Mouse (Mus musculus): ENCODE results near the gene Csn1s2b. TPM values are rescaled to one million over a fixed set of nuclear protein-coding genes. Genes with fewer than 3 reads are reported as not detected.
"Not testable (repeated sequence)": the region's sequence is repeated elsewhere in the genome, so short reads cannot be mapped to it uniquely, and the experiment has no call there.

Gene Csn1s2b
- polyA plus RNA-seq (2015; fragmentation: Nextera tagmentation; extraction: Ambion mirVana) = not detected in 2 replicates

DNA sequence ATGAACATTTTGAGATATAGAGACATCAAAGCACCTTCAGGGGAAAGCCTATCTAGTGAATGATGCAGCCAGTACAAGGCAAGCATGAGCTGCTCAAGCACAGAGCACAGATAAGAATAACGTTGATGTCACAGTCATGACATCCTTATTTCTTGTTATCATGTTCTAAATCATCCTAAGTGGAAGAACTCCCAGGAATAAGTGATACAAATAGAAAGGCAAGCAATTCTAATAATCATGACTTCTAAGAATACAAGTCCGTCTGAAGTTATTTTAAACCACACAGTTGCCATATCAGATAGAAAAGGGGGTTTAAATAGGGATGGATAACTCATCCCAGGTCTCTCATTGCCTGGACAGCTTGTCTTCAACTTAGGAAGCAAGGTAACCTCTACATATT, at the start of gene Csn1s2b:
Gene Csn1s2b (plus strand): TSS at position 301 of the 400 bp plus-strand sequence.
- Histone ChIP-seq H3K4me3 (replicated peaks) (no peak within 1 kb of the TSS), H3K27ac (no peak within 1 kb of the TSS), H3K27me3 (replicated peaks) (no peaks in the 10 kb centered on the region), H3K4me2 (no peak within 1 kb of the TSS), H3K9me3 (no peaks in the 10 kb centered on the region), H3K36me3 (no peaks in the 10 kb centered on the region), H3K9ac (no peak within 1 kb of the TSS), H3K4me1 (no peaks in the 10 kb centered on the region)
- no peak for ATAC-seq (ENCODE audit: insufficient read depth, low FRiP score, low read depth)
- WGBS = 64% methylated on average over 2 of the region's 2 CpGs

DNA sequence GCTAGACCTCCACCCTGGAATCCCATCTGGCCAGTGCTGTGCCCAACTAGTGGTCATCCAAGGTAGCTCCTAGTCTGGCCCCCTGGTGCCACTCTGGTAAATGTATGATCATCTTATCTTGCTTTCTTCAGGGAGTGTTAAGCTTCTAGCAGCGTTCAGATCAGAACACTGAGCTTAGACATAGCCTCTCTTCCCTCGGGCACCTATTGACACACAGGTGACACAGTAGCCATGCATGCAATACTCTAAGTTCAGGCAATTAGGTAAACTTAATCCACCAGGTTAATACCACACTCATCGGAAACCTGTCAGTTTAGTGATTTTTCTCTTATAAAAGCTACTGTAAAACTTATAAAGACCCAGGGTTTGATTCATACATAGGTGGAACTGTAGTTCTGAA, 43.3 kb upstream of the Csn1s2b start:
- Histone ChIP-seq H3K9me3 (no peaks in the 10 kb centered on the region), H3K4me2 (no peak overlapping the region), H3K27me3 (replicated peaks) (no peaks in the 10 kb centered on the region), H3K9ac (no peak overlapping the region), H3K27ac (no peak overlapping the region), H3K36me3 (no peaks in the 10 kb centered on the region), H3K4me1 (no peaks in the 10 kb centered on the region), H3K4me3 (replicated peaks) (no peak overlapping the region)
- WGBS = 78% methylated on average over 3 of the region's 3 CpGs
- ATAC-seq (ENCODE audit: insufficient read depth, low FRiP score, low read depth) = no peak

DNA sequence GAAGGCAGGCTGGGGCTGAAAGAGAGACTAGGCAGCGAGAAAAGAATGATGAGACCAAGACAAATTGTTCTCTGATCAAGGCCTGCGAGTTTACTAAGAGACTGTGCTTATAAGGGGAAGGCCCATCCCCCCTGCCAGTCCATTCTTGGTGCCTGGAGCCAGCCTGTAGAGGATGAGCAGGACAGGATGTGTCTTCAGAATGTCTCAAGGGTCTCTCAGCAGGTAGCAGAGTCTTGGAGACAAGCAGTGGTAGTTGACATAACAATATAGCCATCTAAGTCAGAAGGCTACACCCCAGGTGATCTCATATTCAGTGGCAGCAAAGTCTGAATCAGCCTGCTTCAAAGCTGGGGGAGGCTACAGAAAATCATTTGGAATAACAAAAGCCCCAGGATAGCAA, 35.7 kb upstream of the Csn1s2b start:
- not testable (repeated sequence) for H3K4me1 ChIP-seq; H3K36me3 ChIP-seq; H3K9ac ChIP-seq; H3K27ac ChIP-seq; H3K4me3 ChIP-seq (replicated peaks); ATAC-seq (ENCODE audit: insufficient read depth, low FRiP score, low read depth); H3K9me3 ChIP-seq; H3K4me2 ChIP-seq; H3K27me3 ChIP-seq (replicated peaks)
- WGBS = 42% methylated on average over 2 of the region's 2 CpGs

DNA sequence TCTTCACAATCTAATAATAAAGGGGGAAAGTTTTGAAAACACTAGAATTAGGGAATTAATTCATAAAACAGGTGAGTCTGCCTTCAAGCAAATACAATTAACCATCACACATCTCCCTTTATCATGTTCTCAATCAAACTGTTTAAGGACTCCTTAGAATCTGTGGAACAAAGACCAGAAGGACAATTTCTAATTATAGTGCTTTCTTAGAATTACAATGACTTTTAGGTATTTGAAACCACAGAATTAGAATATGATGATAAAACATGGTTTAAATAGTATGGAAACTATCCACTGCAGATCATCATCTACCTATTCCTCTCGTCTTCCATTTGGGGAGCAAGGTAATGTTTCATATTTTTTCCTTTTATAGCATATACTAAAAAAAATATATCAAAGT, 33.6 kb upstream of the Csn1s2b start, which contains the start of gene Csn1s2a:
Gene Csn1s2a (plus strand): TSS at position 301 of the 400 bp plus-strand sequence.
- Histone ChIP-seq H3K9me3 (no peaks in the 10 kb centered on the region), H3K27me3 (replicated peaks) (no peaks in the 10 kb centered on the region), H3K4me3 (replicated peaks) (no peak within 1 kb of the TSS), H3K9ac (no peak within 1 kb of the TSS), H3K4me1 (no peaks in the 10 kb centered on the region), H3K27ac (no peak within 1 kb of the TSS), H3K36me3 (no peaks in the 10 kb centered on the region), H3K4me2 (no peak within 1 kb of the TSS)
- no peak for ATAC-seq (ENCODE audit: insufficient read depth, low FRiP score, low read depth)
- WGBS = 71% methylated on average over 1 of the region's 1 CpGs

DNA sequence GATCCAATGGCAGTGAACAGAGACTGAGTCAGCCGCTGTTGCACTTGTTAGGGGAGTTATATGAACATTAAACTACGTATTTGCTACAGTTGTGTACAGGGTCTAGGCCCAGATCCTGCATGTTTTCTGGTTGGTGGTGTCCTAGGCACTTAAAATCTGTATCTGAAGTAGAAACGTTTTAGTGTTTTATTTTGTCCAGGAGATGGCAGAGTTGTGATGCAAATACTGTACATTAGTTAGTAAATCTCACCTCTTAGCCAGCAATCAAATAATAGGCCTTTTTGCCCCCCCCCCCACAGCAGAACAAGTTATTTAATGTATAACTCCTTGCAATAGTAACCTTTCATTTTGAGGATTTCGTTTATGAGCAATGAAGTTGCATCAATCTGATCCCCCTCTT, 25.2 kb upstream of the Csn1s2b start:
- no peaks in the 10 kb centered on the region for H3K27me3 ChIP-seq (replicated peaks)
- no peak overlapping the region for H3K4me3 ChIP-seq (replicated peaks)
- no peaks in the 10 kb centered on the region for H3K4me1 ChIP-seq
- H3K9ac ChIP-seq = no peak overlapping the region
- no peaks in the 10 kb centered on the region for H3K9me3 ChIP-seq
- no peak overlapping the region for H3K4me2 ChIP-seq
- 54% methylated on average over 4 of the region's 4 CpGs for WGBS
- ATAC-seq (ENCODE audit: insufficient read depth, low FRiP score, low read depth) = no peak
- H3K36me3 ChIP-seq = no peaks in the 10 kb centered on the region
- no peak overlapping the region for H3K27ac ChIP-seq

DNA sequence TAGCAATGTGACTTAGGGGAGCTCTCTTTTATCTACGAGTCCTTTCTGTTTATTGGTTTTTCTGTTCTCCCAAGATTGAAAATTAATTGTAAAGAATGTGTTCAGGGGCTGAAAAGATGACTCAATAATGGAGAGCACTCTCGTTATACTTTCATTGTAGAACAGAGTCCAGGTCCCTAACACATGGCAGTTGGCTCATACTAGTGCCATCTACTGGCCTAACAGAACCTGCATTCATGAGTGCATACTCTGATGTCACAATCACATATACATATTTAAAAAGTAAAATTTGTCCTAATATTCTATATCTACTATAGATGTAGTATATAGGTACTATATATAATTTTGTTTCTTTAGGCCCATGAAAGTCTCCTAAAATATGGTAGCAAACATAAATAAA, 1.4 kb downstream of the Csn1s2b start:
- H3K9me3 ChIP-seq = no peaks in the 10 kb centered on the region
- 70% methylated on average over 2 of the region's 2 CpGs for WGBS
- no peak overlapping the region for H3K4me2 ChIP-seq
- no peak overlapping the region for H3K27ac ChIP-seq
- no peak for ATAC-seq (ENCODE audit: insufficient read depth, low FRiP score, low read depth)
- H3K36me3 ChIP-seq = no peaks in the 10 kb centered on the region
- no peaks in the 10 kb centered on the region for H3K4me1 ChIP-seq
- no peak overlapping the region for H3K9ac ChIP-seq
- no peaks in the 10 kb centered on the region for H3K27me3 ChIP-seq (replicated peaks)
- no peak overlapping the region for H3K4me3 ChIP-seq (replicated peaks)

DNA sequence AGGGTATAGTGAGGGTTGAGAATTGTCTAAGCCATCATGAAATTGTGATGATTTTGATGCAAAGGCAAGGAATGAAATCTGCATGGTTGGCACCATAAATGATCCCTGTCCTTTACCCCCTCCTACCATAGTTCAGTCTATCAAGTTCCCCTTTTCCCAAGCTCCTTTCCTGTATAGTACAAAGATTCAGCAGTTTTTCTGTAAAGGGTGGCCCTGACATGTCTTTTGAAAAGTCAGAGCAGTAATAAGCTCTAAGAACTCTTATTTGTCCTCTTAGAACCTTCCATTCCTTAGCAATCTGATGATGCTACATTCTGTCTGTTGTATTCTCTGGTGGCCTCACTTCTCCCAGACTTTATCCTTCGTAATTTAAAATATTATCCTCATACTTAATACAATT, 17.5 kb downstream of the Csn1s2b start, which contains the start of gene Prr27:
Gene Prr27 (plus strand): TSS at position 301 of the 400 bp plus-strand sequence.
- no peak for ATAC-seq (ENCODE audit: insufficient read depth, low FRiP score, low read depth)
- no peak within 1 kb of the TSS for H3K9ac ChIP-seq
- no peak within 1 kb of the TSS for H3K4me2 ChIP-seq
- 70% methylated on average over 1 of the region's 1 CpGs for WGBS
- H3K27ac ChIP-seq = no peak within 1 kb of the TSS
- H3K9me3 ChIP-seq = no peaks in the 10 kb centered on the region
- H3K36me3 ChIP-seq = no peaks in the 10 kb centered on the region
- no peak within 1 kb of the TSS for H3K4me3 ChIP-seq (replicated peaks)
- no peaks in the 10 kb centered on the region for H3K4me1 ChIP-seq
- H3K27me3 ChIP-seq (replicated peaks) = no peaks in the 10 kb centered on the region

DNA sequence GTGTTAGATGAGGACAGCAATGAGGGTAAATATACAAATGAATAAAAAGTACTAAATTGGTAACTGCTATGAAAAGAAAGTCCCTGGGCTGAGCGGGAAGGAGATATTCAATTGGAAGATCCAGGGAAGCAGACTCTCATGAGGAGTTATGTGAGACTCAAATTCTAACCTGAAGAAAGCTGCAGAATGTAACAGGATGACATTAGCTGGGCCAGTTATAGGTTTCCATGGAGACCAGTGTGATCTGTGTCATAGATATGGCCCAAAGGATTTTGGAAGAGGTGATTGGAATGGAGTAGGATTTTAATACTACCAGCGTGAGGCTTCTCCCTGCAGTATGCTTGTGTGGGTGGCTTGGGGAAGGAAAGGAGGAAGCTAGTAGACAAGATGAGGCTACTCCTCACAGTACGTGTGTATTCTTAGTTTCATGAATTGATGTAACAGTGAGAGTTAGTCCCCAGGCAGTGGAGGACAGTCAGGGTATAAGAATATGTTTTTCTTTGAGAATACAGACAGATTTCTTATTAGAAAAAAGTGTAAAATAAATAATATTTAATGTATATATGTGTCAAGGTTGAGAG, 47.3 kb downstream of the Csn1s2b start:
- 68% methylated on average over 3 of the region's 3 CpGs for WGBS
- no peaks in the 10 kb centered on the region for H3K36me3 ChIP-seq
- H3K27ac ChIP-seq = no peak overlapping the region
- no peak overlapping the region for H3K9ac ChIP-seq
- H3K4me3 ChIP-seq (replicated peaks) = no peak overlapping the region
- no peak for ATAC-seq (ENCODE audit: insufficient read depth, low FRiP score, low read depth)
- H3K4me2 ChIP-seq = no peak overlapping the region
- no peaks in the 10 kb centered on the region for H3K27me3 ChIP-seq (replicated peaks)
- H3K4me1 ChIP-seq = no peaks in the 10 kb centered on the region
- H3K9me3 ChIP-seq = no peaks in the 10 kb centered on the region

DNA sequence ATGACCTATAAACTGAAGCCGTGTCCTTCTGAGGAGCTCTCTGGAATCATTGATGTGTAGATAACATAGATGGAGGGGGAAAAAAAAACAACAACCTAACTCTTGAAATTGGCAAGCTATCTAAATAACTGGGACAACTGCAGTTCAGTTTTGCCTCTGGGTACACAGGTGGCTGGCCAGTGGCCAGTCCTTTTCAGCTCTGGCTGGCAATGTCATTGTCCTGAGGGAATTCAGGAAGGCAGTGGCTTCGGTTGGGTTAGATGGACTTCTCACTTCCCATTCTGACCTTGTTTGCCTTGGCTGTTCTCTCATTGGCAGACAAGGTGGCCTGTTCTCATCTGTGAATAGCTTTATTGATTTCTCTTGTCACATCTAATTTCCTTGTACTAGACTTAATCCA, 62.2 kb downstream of the Csn1s2b start:
- WGBS = 73% methylated on average over 2 of the region's 2 CpGs
- Histone ChIP-seq H3K4me2 (no peak overlapping the region), H3K4me1 (no peaks in the 10 kb centered on the region), H3K9me3 (no peaks in the 10 kb centered on the region), H3K4me3 (replicated peaks) (no peak overlapping the region), H3K27ac (no peak overlapping the region), H3K27me3 (replicated peaks) (no peaks in the 10 kb centered on the region), H3K36me3 (no peaks in the 10 kb centered on the region), H3K9ac (no peak overlapping the region)
- no peak for ATAC-seq (ENCODE audit: insufficient read depth, low FRiP score, low read depth)

DNA sequence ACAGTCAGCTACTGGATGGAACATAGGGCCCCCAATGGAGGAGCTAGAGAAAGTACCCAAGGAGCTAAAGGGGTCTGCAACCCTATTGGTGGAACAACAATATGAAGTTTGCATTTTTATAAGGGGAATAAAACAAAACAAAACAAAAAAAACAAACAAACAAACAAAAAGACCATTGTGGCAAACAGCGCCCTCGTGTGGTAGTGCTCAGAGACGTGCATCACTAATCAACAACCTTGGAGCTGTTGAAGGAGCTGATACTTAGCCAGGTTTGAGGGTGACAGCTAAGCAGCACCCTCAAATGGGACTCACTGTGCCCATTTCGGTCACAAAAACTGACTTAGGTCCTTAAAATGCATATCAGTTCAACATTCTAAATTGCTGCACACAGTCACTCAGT, 63.5 kb downstream of the Csn1s2b start:
- WGBS = 37% methylated on average over 4 of the region's 4 CpGs
- no peaks in the 10 kb centered on the region for H3K36me3 ChIP-seq
- no peak overlapping the region for H3K27ac ChIP-seq
- no peak for ATAC-seq (ENCODE audit: insufficient read depth, low FRiP score, low read depth)
- no peak overlapping the region for H3K4me2 ChIP-seq
- no peaks in the 10 kb centered on the region for H3K27me3 ChIP-seq (replicated peaks)
- no peaks in the 10 kb centered on the region for H3K9me3 ChIP-seq
- H3K4me1 ChIP-seq = no peaks in the 10 kb centered on the region
- no peak overlapping the region for H3K9ac ChIP-seq
- H3K4me3 ChIP-seq (replicated peaks) = no peak overlapping the region

Other genes starting within 250 kb of the Csn1s2b start
- 30.7 and 39.2 TPM in 2 replicates for gene Sult1d1, start 239.1 kb upstream of the Csn1s2b start, polyA plus RNA-seq (2015; fragmentation: Nextera tagmentation; extraction: Ambion mirVana)
- gene Sult1e1, start 216.5 kb upstream of the Csn1s2b start, polyA plus RNA-seq (2015; fragmentation: Nextera tagmentation; extraction: Ambion mirVana) = 0.14 TPM in 1 of 2 replicates, not detected in the other
- not detected in 2 replicates for gene Csn1s1, start 141.9 kb upstream of the Csn1s2b start, polyA plus RNA-seq (2015; fragmentation: Nextera tagmentation; extraction: Ambion mirVana)
- gene Csn2, start 108.5 kb upstream of the Csn1s2b start, polyA plus RNA-seq (2015; fragmentation: Nextera tagmentation; extraction: Ambion mirVana) = not detected in 2 replicates
- gene Csn1s2a, start 33.5 kb upstream of the Csn1s2b start, polyA plus RNA-seq (2015; fragmentation: Nextera tagmentation; extraction: Ambion mirVana) = not detected in 2 replicates
- gene Prr27, start 17.6 kb downstream of the Csn1s2b start, polyA plus RNA-seq (2015; fragmentation: Nextera tagmentation; extraction: Ambion mirVana) = not detected in 2 replicates
- gene Odam, start 76.9 kb downstream of the Csn1s2b start, polyA plus RNA-seq (2015; fragmentation: Nextera tagmentation; extraction: Ambion mirVana) = not detected in 2 replicates
- gene Csn3, start 117.5 kb downstream of the Csn1s2b start, polyA plus RNA-seq (2015; fragmentation: Nextera tagmentation; extraction: Ambion mirVana) = 0.13 and 0.22 TPM in 2 replicates
- gene 2310003L06Rik, start 161.4 kb downstream of the Csn1s2b start, polyA plus RNA-seq (2015; fragmentation: Nextera tagmentation; extraction: Ambion mirVana) = not detected in 2 replicates
- not detected in 2 replicates for gene Gm28434, start 161.4 kb downstream of the Csn1s2b start, polyA plus RNA-seq (2015; fragmentation: Nextera tagmentation; extraction: Ambion mirVana)
- gene Cabs1, start 171.4 kb downstream of the Csn1s2b start, polyA plus RNA-seq (2015; fragmentation: Nextera tagmentation; extraction: Ambion mirVana) = not detected in 2 replicates
- gene Smr3a, start 194.5 kb downstream of the Csn1s2b start, polyA plus RNA-seq (2015; fragmentation: Nextera tagmentation; extraction: Ambion mirVana) = not detected in 2 replicates

All from stomach, embryonic 15.5 days (tissue).